Mouse (Mus musculus): ENCODE measurements at regions not wholly inside any gene's neighbourhood (a gene's known extent, or its start where the extent isn't known, plus 50 kb on each side); places are given as distances from the start of the nearest gene placed in this dataset.

DNA sequence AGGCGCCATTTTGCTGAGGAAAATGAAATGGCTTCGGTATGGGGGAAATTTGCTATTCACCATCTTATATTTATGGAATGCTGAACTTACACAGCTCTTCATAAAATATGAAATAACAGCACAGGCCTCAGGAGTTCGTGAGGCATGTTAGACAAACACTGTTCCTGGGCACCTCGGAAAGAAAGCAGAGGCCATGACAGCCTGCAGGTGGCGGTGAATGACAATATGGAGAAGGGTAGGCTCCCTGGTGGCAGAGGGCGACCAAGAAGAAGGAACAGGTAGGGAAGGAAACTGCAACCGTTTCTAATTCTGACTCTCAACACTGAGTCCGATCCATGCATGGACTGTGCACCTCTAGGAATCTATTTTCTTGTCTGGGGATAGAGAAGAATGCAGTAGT, 553.6 kb upstream of the Tmpo start:
- no peak for DNase-seq (ENCODE audit: low spot score)

DNA sequence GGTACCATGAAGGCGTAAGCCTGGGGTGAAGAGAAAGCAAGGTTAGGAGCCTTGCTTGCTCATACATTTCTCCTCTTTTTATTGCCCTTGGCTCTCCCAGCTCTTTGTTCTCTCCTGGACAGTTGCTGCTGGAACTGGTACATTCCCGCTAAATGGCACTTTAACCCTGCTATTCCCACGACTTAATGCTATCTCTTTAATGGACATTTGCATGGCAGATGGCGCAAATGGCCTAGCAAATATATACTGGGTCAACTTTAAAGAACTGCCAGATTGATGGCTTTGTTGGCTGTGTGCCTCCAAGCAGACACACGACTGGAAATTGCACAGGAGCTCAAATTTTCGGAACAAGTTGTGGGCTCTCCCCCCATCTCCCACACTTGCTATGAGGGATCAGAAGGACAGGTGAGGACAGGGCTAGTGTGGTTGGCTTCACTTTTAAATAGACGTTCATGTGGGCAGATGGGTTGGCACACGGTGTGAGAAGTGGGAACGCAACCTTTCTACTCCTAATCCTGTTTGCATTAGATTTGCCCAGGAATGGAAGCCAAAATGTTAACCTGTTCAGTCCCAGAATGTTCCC, 551.0 kb upstream of the Tmpo start:
- DNase-seq (ENCODE audit: low spot score) = no peak

DNA sequence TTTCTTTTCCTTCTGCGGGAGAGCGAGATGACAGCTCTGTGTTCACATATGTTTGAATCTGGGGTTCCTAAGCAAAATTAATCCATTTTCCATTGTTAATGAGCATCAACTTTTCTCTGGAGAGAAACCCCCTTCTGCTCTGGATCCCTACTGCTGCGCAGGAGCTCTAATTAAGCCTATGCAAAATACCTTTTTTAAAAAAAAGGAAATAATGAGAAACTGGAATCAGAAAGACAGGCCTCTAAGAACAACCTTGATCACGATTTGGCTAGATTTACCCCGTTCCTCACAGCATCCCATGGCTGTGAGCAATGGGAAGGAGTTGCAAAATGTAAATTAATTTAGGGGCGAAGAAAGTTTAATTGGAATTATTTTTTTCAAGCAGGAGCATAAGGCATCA, 548.9 kb upstream of the Tmpo start:
- no peak for DNase-seq (ENCODE audit: low spot score)

DNA sequence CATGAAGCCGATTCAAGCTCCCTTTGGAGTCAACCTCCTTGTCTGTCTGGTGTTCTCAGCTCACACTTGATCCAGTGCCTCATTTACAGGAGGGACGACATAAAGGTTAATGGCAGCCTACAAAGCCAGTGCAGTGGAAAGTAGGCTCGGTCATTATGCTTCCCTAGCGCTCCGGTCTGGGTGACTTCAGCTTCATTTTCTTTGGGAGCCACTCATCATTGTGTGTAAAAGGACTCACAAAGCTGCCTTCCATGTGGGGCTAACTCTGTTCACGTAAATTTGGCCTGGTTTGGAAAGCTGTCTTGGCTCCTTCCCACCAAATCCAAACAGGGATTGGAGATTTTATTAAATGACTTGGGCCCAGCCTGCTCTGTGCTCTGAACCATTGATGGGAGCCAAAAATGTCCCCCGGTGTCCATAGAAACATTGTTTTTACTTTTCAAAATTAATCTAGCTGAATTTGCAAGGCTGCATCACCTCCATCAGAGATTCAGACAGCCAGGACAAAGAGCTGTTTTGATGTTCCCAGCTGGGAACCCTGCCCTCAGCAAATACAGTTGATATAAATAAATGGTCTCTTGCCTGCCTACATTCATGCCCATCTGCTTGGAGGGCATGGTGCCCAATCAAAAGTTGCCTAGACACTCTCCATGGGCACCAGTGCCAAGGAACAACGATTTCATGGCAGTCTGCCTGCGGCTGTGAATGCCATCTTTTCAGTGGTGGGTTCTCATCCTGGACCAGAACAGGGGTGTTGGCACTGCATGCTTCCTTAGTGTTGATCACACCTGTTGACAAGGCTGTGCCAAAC, 538.7 kb upstream of the Tmpo start:
- DNase-seq (ENCODE audit: low spot score) = no peak

DNA sequence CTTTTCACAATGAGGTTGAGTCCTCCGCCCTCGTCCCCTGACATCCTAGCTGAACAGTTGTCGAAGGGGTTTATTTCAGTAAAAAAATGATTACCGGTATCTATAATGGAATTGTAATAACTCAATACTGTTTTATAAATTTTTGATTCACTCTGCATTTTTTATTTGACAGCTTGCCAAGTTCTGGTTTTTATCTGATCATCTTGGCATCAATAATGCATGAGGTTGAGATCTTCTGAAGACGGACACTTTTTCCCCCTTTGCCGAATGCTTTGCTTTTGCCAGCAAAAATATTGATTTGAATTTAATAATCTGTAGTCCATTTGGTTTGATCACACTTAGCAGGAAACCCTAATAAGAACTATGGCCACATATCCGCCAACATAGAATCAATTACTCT, 535.5 kb upstream of the Tmpo start:
- no peak for DNase-seq (ENCODE audit: low spot score)

DNA sequence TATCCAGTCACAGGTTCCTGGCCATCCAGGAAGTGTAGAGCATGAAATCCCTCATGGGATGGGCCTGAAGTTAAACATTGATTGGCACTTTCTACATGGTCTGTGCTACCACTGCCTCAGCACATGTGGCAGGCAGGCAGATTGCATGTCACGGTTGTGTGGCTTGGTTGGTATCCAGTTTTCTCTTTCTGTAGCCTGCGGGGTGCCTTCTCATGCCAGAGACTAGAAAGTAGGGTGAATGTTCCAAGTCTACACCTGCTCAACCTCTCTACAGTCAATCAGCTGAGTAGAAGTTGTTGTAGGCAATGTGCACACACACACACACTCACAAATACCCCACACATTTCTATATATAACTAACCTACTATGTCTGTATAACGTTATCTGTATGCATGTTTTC, 533.5 kb upstream of the Tmpo start:
- no peak for DNase-seq (ENCODE audit: low spot score)

DNA sequence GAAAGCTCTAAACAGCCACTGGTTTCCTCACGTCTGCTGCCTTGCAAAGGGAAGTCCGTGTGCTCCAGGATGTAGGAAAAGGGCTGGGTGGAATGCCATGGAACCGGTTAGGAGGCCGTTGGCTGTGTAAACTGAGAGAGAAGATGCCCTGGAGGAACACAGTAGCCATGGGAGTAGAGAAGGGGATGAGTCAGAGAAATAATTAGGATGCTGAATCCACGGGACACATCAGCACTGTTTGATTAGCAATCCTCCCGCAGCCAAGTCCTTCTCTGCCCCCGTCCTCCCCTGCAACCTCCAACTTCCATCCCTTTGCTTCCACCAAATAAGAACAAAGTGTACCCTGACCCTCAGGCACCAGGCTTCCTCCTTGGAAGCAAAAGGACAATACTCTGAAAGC, 532.4 kb upstream of the Tmpo start:
- no peak for DNase-seq (ENCODE audit: low spot score)

DNA sequence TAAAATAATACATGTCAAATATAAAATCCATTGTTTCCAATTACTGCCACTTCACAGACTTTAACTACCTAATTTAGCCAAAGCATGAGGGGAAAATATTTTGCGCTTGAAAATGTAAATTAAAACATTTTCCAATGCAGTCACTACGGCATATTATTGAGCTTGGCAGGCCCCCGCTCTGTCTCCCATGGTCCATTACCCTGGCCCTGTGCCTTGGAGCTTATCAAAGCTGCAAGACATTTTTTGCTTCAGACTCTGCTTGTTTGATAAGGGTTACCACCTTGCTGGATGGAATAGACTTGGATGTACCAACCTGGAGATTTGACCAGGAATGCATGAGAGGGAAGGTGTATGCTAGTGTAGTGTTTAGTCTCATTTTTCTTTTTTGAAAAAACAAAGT, 525.7 kb upstream of the Tmpo start:
- no peak for DNase-seq (ENCODE audit: low spot score)

DNA sequence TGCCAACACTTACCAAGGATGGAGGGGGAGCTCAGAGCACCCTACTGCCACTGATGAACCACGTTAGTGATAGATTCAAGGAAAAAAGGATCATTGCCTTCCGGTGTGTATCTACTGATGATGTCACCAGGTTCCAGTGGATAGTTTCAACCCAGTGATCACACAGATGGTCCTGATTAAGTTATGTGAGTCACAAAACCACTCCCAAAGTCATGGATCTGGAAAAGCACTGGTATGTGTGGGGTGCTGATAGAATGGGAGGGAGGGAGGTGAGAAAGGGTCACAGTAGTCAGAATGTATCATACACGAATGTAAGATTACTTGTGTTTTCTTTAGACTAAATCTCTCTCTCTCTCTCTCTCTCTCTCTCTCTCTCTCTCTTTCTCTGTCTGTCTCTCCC, 523.6 kb upstream of the Tmpo start:
- DNase-seq (ENCODE audit: low spot score) = no peak

DNA sequence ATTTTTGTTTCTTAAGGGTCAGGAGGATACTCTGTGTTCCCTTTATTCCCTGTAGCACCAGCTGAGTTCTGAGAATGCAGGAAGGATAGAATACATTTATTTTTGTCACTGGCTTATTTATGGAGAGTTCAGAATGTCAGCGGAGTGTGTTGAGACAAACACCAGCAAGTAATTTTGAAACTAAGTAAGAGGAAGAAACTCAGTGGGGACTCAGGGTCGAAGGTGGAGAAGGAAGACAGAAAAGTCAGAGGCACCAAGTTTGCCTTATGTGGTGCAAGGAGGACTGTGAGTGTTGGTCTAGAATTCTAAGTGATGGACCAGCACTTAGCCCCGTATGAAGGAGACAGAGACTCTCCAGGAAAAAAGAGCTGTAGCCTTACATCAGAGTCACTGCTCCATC, 520.7 kb upstream of the Tmpo start:
- DNase-seq (ENCODE audit: low spot score) = no peak

DNA sequence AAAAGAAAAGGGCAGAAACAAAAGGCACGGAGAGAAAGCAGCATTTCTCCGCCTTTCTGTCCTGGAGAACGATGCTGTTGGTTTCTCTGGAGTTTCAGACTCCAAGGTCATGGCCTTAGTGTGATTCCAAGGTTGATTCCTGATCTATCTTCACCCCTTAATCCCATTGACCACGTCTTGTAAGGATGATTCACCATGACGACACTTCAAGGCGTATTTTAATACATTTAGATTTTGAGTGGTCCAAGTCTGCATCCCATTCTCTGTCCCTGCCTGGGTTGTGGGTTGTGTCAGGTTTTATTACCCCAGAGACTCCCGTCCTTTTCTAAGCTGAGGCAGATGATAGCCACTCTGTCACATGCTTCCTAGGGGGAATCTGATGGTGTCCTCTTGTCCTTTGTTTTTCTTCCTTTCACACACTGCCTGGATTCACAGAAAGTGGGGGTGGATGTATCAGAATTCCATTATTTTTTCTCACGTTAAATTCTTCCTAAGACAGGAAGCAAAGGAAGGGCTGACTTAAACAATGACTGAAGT, 505.0 kb upstream of the Tmpo start:
- DNase-seq (ENCODE audit: low spot score) = no peak

DNA sequence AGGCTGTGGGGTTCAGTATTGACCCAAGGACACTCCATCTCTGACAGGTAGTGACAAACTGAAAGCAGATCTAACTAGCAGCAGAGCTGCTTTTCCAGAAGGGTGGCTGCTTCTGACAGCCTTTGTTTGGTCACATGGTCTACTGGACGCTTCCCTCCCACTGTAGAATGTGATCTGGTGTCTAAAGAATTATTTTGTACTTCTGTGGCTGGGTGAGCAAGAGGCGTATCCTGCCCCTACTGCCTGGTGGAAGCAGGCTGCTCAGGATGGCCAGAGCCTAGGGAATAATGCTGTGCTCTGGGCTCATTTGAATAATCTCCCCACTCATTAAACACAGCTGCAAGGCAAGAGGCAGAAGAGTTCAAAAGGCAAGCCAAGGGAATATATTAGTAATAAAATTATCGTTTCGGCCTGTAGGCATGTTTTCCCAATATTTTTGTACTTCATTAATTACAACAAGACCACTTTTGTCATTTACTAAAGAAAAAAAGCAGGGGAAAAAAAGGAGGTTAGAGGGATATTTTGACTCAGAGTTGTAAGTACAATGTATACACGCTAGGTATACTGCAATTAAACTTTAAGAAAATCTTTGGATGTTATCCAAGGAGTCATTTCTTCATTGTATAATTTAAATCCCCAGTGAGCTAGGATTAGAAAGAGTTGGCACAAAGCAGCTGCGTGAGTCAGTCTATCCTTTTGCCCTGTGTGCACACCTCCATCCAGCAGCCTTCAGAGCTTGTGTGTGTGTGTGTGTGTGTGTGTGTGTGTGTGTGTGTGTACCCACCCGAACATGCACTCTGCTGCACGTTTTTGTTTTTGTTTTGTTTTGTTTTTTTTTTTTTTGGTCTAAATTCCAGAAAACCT, 504.3 kb upstream of the Tmpo start:
- DNase-seq (ENCODE audit: low spot score) = no peak

DNA sequence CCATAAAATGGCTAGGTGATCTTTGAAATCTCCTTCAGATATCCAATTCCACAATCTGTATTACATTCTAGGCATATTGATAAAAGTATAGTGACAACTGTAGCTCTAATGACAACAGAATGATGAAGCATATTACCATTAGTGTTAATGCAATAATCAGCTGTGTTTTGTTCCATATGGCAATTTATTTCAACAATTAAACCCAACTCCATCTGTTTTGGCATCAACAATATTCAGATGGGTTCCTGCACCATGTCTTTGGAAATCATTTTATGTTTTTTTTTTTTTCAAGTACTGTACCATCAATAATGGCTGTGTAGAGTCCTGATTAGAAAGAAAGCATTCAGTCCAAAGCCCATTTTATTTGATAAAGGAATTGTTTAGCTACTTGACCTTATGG, 498.5 kb upstream of the Tmpo start:
- DNase-seq (ENCODE audit: low spot score) = no peak

DNA sequence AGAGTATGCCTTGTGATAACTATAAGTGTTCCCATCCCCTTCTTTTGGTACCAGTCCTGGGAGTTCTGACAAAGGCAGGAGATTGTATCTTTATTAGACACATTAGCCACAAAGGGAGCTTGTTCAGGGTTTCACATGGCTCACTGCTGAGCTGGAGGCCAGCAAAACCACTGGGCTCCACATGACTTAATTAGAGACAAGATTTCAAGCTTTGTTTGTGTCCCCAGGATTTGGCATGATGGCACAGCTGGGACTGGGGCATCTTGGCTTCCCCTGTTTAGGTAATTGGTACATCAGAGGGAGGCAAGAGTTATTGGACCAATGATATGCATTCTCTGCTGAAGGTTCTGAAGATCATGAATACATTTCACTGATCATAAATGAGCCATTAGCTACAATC, 456.8 kb upstream of the Tmpo start:
- no peak for DNase-seq (ENCODE audit: low spot score)

DNA sequence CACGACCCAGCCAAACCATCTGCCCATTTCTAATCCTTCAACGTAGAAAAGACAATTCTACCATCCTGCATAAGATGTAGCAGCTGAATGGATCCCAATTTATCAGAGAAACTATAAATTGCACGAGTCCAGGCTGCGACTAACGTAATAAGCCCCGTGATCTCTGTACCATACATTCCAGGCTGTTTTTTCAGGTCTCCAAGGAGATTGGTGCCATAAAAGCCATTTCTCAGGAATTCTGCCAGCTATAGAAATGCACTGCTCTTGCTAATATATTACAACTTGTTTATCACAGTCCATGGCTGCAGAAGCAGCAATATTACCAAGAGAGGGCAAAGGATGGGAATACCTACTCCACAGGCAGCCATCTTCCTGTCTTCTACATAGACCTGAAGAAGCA, 447.6 kb upstream of the Tmpo start:
- no peak for DNase-seq (ENCODE audit: low spot score)

DNA sequence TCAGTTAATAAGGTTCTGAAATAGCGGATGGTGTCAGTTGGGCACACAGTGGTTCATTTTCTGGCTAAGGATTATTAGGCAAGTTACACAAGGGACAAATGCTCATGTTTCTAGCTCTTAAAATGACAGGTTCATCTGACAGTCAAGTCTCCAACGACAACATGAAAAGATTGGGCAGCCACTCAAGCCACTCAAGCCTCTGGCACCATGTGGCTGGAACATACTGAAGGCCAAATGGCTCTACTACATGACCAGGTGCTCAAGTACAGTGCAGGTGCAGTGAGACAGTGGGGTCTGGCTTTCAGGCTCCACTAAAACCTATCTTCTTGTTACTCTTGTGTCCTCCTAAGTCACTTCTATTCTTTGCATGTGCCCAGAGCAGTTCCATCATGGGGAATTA, 441.2 kb upstream of the Tmpo start:
- no peak for DNase-seq (ENCODE audit: low spot score)

DNA sequence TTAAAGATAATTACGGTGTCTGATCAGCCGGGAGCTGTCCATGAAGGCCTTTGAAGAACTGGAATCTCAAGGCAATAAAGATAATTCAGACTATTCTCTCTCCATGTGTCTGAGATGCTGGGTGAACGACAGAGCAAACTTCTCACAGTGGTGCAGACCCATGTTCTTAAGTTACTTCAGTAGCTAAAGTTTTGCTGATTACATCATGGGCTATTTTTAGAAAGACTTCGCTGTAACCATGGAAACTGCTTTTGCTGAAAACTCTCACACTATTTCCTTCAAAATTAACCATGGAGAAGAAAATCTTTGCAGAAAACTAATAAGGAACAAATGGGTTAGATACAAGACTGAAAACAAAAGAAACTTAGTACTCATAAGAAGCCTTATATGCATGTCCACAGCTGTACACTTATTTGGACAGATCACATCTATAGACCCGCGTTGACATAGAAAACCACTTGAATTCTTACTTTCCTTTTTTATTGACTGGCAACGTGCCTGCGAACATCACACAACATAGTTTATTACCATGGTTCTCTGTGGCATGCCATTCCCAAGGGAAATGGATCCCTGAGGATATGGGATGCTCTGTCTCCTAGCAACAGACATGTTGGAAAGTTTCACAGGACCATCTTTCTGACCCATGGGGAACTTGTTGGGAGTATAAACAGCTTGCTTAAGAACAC, 432.8 kb upstream of the Tmpo start:
- DNase-seq (ENCODE audit: low spot score) = no peak

DNA sequence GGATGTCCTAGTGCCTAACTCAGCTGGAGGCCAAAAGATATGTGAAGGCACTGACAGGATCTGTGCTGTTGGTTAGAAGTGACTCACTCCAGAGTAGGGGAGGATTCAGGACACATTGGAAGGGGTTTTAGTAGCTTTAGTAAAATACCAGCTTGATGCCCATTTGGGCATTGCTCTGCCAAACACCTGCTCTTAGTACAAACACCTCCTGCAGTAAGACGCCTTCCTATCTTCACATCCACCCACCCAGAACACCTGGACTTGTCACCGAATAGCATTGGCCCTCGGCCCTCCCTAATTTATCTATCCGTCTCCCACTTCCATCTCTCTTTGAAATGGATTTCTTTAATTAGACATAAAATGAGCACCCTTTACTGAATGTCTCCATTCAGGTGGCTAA, 430.9 kb upstream of the Tmpo start:
- no peak for DNase-seq (ENCODE audit: low spot score)

DNA sequence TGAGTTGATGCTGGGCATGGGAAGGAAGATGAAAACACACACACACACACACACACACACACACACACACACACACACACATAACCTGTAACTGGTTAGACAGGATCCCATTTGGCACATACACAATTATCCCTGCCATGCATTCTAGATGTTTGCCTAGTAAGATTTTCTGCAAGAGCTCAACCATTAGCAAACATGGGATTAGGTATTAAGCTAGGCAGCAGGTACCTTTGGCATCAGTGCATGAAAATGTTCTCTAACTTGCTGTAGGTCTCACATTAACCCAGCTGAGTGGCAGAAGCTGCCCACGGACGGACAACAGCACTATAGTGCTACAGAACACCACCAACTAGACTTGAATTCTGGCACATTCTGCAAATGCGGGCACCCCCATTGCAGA, 413.8 kb upstream of the Tmpo start:
- DNase-seq (ENCODE audit: low spot score) = no peak

DNA sequence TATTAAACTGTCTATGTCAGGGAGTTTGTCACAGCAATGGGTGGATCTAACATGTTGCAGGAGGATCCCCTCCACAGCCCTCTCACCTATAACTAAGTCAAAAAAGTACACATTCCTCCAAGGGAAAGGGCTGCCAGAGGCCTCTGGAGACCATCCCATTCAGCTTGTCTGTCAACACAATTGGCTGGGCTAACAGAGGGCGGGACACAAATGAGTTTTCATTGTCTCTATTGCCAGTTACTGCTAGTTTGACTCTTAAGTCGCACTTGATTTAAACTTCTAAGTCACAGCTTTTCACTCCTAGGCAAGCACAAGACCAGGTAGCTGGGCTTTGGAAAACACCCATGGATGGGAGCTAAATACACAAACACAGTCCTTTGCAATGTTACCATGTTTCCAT, 412.3 kb upstream of the Tmpo start:
- DNase-seq (ENCODE audit: low spot score) = no peak

DNA sequence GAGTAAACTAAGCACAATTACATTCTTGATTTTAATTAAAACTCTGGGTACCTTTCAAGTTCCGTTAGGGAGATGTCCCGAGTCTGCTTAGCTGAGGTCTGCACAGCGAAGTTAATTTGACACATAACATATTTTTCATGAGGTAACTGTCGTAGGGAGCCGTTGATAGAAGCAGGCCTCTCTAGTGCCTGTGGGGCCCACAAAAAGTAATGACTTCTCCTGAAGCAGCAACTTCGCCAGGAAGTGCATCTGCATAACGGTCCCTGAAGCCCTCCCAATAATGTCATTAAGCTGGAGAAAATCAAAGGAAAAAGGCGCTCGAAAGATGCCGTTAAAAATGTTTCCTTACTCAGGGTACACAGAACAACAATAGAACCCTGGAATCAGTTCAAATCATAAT, 410.7 kb upstream of the Tmpo start:
- DNase-seq (ENCODE audit: low spot score) = no peak

DNA sequence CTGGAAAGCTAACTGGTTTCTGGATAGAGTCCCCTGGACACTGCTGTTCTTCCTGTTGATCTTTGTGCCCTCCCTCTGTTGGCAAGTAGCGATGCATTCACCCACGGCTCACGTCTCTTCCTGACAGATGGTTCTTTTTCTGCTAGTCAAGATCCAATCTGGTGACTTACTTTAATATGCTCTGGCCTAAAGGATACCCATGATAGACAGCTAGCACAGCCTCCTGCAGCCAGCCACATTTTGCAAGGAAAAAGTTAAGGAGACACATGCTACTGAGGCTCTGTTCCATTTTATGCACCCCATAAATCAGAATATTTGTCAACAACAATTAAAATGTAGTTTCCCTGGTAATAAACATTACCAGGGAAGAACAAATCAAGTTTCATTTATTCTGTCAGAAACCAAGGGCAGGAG, 410.3 kb upstream of the Tmpo start:
- no peak for DNase-seq (ENCODE audit: low spot score)
